Mouse (Mus musculus) lung, embryonic 15.5 days (tissue): Measurements from ENCODE around the gene Polr2a. TPM values are rescaled to one million over a fixed set of nuclear protein-coding genes. Genes with fewer than 3 reads are reported as not detected.

Source experiments
- ATAC-seq: fragments of 200-750 bp; cut with Nextera tagmentation; 2 replicates; pipeline ENCODE4 v1.8.0; 2017; ENCODE audit warnings: moderate number of reproducible peaks, borderline replicate concordance; ENCODE audit not compliant: low FRiP score, low TSS enrichment; ENCODE audit errors: extremely low read depth
- H3K27ac ChIP-seq: fragments of 300-500 bp; sonication (generic); 2 replicates; pipeline ENCODE4 v1.5.1; 2015; ENCODE audit warnings: moderate library complexity, mild to moderate bottlenecking, inconsistent platforms
- H3K27me3 ChIP-seq: fragments of 300-500 bp; sonication (generic); 2 replicates; pipeline ENCODE4 v1.6.1; 2015; ENCODE audit warnings: inconsistent platforms
- H3K36me3 ChIP-seq: fragments of 300-500 bp; sonication (generic); 2 replicates; pipeline ENCODE4 v1.6.1; 2015; ENCODE audit warnings: inconsistent platforms
- H3K4me1 ChIP-seq: fragments of 300-500 bp; sonication (generic); 2 replicates; pipeline ENCODE4 v1.6.1; 2015; ENCODE audit warnings: inconsistent platforms
- H3K4me2 ChIP-seq: fragments of 300-500 bp; sonication (generic); 2 replicates; pipeline ENCODE4 v1.6.1; 2015; ENCODE audit warnings: inconsistent platforms, mild to moderate bottlenecking, moderate library complexity
- H3K4me3 ChIP-seq: fragments of 300-500 bp; sonication (generic); 2 replicates; pipeline ENCODE4 v1.5.1; 2015; ENCODE audit warnings: mild to moderate bottlenecking, inconsistent platforms
- H3K9ac ChIP-seq: fragments of 300-500 bp; sonication (generic); 2 replicates; pipeline ENCODE4 v1.6.1; 2015; ENCODE audit warnings: inconsistent platforms
- H3K9me3 ChIP-seq: fragments of 300-500 bp; sonication (generic); 2 replicates; pipeline ENCODE4 v1.6.1; 2016; ENCODE audit warnings: inconsistent platforms
- WGBS: fragments of 180-500 bp; shearing (Covaris S2); methylation state at CpG from one replicate; pipeline ENCODE4 v1.1.7; 2015; 5-methylcytosine and 5-hydroxymethylcytosine counted together
- polyA plus RNA-seq: library from polyadenylated mRNA; unstranded; fragments of >200 nt; fragmentation: Nextera tagmentation; extraction: Ambion mirVana; gene quantifications from 2 replicates; pipeline ENCODE4 v1.2.1, GENCODE M21; 2015

Polr2a gene
- polyA plus RNA-seq, 1 experiment from 2014 or later, result 31.6 TPM

- Histone ChIP-seq H3K27ac (no peak overlapping the region), H3K9ac (no peak overlapping the region), H3K27me3 (no peaks in the 10 kb centered on the region), H3K4me3 (no peak overlapping the region), H3K4me2 (no peak overlapping the region), H3K4me1 (peaks cover 56% of the 10 kb centered on the region), H3K9me3 (no peaks in the 10 kb centered on the region), H3K36me3 (peaks cover 8% of the 10 kb centered on the region)
- 80% methylated on average over 12 of the region's 12 CpGs for WGBS
- ATAC-seq, result no peak
Observed at GRCm38 (mm10) chr11:69684128-69684745, 74.2 kb downstream of the Polr2a start.

Other genes with a start within 250 kb of the Polr2a start
- 1.1 and 1.2 TPM in 2 replicates for gene Dnah2, start 209.5 kb downstream of the Polr2a start, polyA plus RNA-seq
- 8.5 and 8.8 TPM in 2 replicates for gene Efnb3, start 198.4 kb downstream of the Polr2a start, polyA plus RNA-seq
- 28.3 and 28.4 TPM in 2 replicates for gene Wrap53, start 178.4 kb downstream of the Polr2a start, polyA plus RNA-seq
- gene Trp53, start 178.3 kb downstream of the Polr2a start, polyA plus RNA-seq, result 168 and 170 TPM in 2 replicates
- 8.4 and 10.1 TPM in 2 replicates for gene Atp1b2, start 152.7 kb downstream of the Polr2a start, polyA plus RNA-seq
- gene Shbg, start 140.7 kb downstream of the Polr2a start, polyA plus RNA-seq, result not detected in 2 replicates
- gene Sat2, start 136.6 kb downstream of the Polr2a start, polyA plus RNA-seq, result 17.8 and 18.6 TPM in 2 replicates
- gene Fxr2, start 125.6 kb downstream of the Polr2a start, polyA plus RNA-seq, result 26.7 and 27.8 TPM in 2 replicates
- gene Sox15, start 103.3 kb downstream of the Polr2a start, polyA plus RNA-seq, result 0.24 and 0.25 TPM in 2 replicates
- 66.2 and 66.7 TPM in 2 replicates for gene Mpdu1, start 96.0 kb downstream of the Polr2a start, polyA plus RNA-seq
- gene Cd68, start 92.5 kb downstream of the Polr2a start, polyA plus RNA-seq, result 11.5 and 11.8 TPM in 2 replicates
- 595 and 603 TPM in 2 replicates for gene Eif4a1, start 86.2 kb downstream of the Polr2a start, polyA plus RNA-seq
- gene Senp3, start 76.6 kb downstream of the Polr2a start, polyA plus RNA-seq, result 72.5 and 81.1 TPM in 2 replicates
- 1.0 and 1.1 TPM in 2 replicates for gene Tnfsf13, start 72.9 kb downstream of the Polr2a start, polyA plus RNA-seq
- gene Tnfsf12, start 62.8 kb downstream of the Polr2a start, polyA plus RNA-seq, result 8.3 and 8.9 TPM in 2 replicates
- 4.3 and 5.9 TPM in 2 replicates for gene Tnfsfm13, start 62.5 kb downstream of the Polr2a start, polyA plus RNA-seq
- gene Slc35g3, start 3.3 kb upstream of the Polr2a start, polyA plus RNA-seq, result 0.19 and 0.26 TPM in 2 replicates
- gene Zbtb4, start 7.3 kb upstream of the Polr2a start, polyA plus RNA-seq, result 2.6 and 3.0 TPM in 2 replicates
- gene Chrnb1, start 37.3 kb upstream of the Polr2a start, polyA plus RNA-seq, result 15.7 and 15.8 TPM in 2 replicates
- gene Fgf11, start 43.2 kb upstream of the Polr2a start, polyA plus RNA-seq, result 1.2 and 1.3 TPM in 2 replicates
- 6.3 and 7.3 TPM in 2 replicates for gene Tmem102, start 47.0 kb upstream of the Polr2a start, polyA plus RNA-seq
- gene Gm39566, start 56.7 kb upstream of the Polr2a start, polyA plus RNA-seq, result not detected in 2 replicates
- gene Spem2, start 59.8 kb upstream of the Polr2a start, polyA plus RNA-seq, result not detected in 2 replicates
- gene Spem1, start 63.5 kb upstream of the Polr2a start, polyA plus RNA-seq, result not detected in 2 replicates
- gene Nlgn2, start 79.1 kb upstream of the Polr2a start, polyA plus RNA-seq, result 5.5 and 6.5 TPM in 2 replicates
- 434 and 473 TPM in 2 replicates for gene Tmem256, start 79.9 kb upstream of the Polr2a start, polyA plus RNA-seq
- 110 and 119 TPM in 2 replicates for gene Plscr3, start 87.7 kb upstream of the Polr2a start, polyA plus RNA-seq
- gene Tnk1, start 100.1 kb upstream of the Polr2a start, polyA plus RNA-seq, result 9.2 and 9.6 TPM in 2 replicates
- gene Tmem95, start 119.4 kb upstream of the Polr2a start, polyA plus RNA-seq, result not detected in 2 replicates
- 8.1 and 8.6 TPM in 2 replicates for gene Kctd11, start 122.8 kb upstream of the Polr2a start, polyA plus RNA-seq
- 1.4 and 5.0 TPM in 2 replicates for gene Acap1, start 136.9 kb upstream of the Polr2a start, polyA plus RNA-seq
- gene 2810408A11Rik, start 142.3 kb upstream of the Polr2a start, polyA plus RNA-seq, result 11.9 and 13.0 TPM in 2 replicates
- 7.1 and 8.0 TPM in 2 replicates for gene Neurl4, start 142.4 kb upstream of the Polr2a start, polyA plus RNA-seq
- gene Gps2, start 155.3 kb upstream of the Polr2a start, polyA plus RNA-seq, result 81.7 and 82.2 TPM in 2 replicates
- 1,673 and 1,693 TPM in 2 replicates for gene Eif5a, start 163.3 kb upstream of the Polr2a start, polyA plus RNA-seq
- 2.8 and 3.0 TPM in 2 replicates for gene Ybx2, start 177.2 kb upstream of the Polr2a start, polyA plus RNA-seq
- 18.0 and 20.6 TPM in 2 replicates for gene Slc2a4, start 189.6 kb upstream of the Polr2a start, polyA plus RNA-seq
- 154 and 170 TPM in 2 replicates for gene Cldn7, start 206.1 kb upstream of the Polr2a start, polyA plus RNA-seq
- gene Ctdnep1, start 222.5 kb upstream of the Polr2a start, polyA plus RNA-seq, result 22.3 and 25.4 TPM in 2 replicates
- 106 and 111 TPM in 2 replicates for gene Elp5, start 223.9 kb upstream of the Polr2a start, polyA plus RNA-seq
- gene Gabarap, start 232.5 kb upstream of the Polr2a start, polyA plus RNA-seq, result 453 and 455 TPM in 2 replicates
- 75.0 and 78.2 TPM in 2 replicates for gene Phf23, start 237.1 kb upstream of the Polr2a start, polyA plus RNA-seq
- gene Dvl2, start 242.0 kb upstream of the Polr2a start, polyA plus RNA-seq, result 34.7 and 40.3 TPM in 2 replicates